Mouse (Mus musculus): Measurements from ENCODE around the gene Evx1.

GRCm38 (mm10) chr6:52265913-52266665 is 47.2 kb upstream of the Evx1 start:
- TF ChIP-seq MYOD1 (IDR thresholded peaks at IDR 0.05; ENCODE audit: control insufficient read depth in 1 of 3, insufficient read length in 2 of 3, low read depth in 2 of 3) (no peak), POLR2A (IDR thresholded peaks at IDR 0.05; ENCODE audit: insufficient read length, low read depth) (no peak)
